Mouse (Mus musculus) heart, adult 18-20 months (tissue): ENCODE results near the gene Cmtm2a. TPM values are rescaled to one million over a fixed set of nuclear protein-coding genes. Genes with fewer than 3 reads are reported as not detected.

Source experiments
- total RNA-seq, 2 experiments: library from RNA; stranded (reverse); gene quantifications; 2 replicates each; pipeline ENCODE4 v1.2.3; 2021

Gene Cmtm2a
- total RNA-seq, 2 experiments from 2014 or later = not detected

Other genes starting within 250 kb of the Cmtm2a start
- gene Cdh5, start 191.6 kb downstream of the Cmtm2a start, total RNA-seq = 100 to 1,000 TPM in 1 of 2 experiments, 10 to 100 TPM in 1; 97.6 to 104 TPM
- gene Bean1, start 122.7 kb downstream of the Cmtm2a start, total RNA-seq = 1 to 10 TPM; 1.5 to 1.8 TPM
- 1 to 10 TPM; 7.2 to 9.5 TPM for gene Tk2, start 44.6 kb downstream of the Cmtm2a start, total RNA-seq
- gene Cklf, start 42.3 kb downstream of the Cmtm2a start, total RNA-seq = 1 to 10 TPM; 2.6 to 4.8 TPM
- gene Gm45711, start 16.9 kb upstream of the Cmtm2a start, total RNA-seq = not detected
- not detected for gene Cmtm1, start 17.0 kb upstream of the Cmtm2a start, total RNA-seq
- not detected for gene Gm11020, start 28.4 kb upstream of the Cmtm2a start, total RNA-seq
- not detected for gene Cmtm2b, start 29.0 kb upstream of the Cmtm2a start, total RNA-seq
- gene Cmtm3, start 46.2 kb upstream of the Cmtm2a start, total RNA-seq = 10 to 100 TPM; 14.4 to 17.6 TPM
- 10 to 100 TPM; 11.3 to 12.8 TPM for gene Cmtm4, start 102.6 kb upstream of the Cmtm2a start, total RNA-seq
- 10 to 100 TPM; 89.0 to 94.5 TPM for gene Dync1li2, start 149.9 kb upstream of the Cmtm2a start, total RNA-seq
- not detected for gene Terb1, start 216.7 kb upstream of the Cmtm2a start, total RNA-seq
- gene Nae1, start 241.5 kb upstream of the Cmtm2a start, total RNA-seq = 10 to 100 TPM; 26.8 to 34.9 TPM
- 1 to 10 TPM; 1.5 to 2.7 TPM for gene Car7, start 241.5 kb upstream of the Cmtm2a start, total RNA-seq